Mouse (Mus musculus): ENCODE data around the gene Wwc2. TPM values are rescaled to one million over a fixed set of nuclear protein-coding genes. Genes with fewer than 3 reads are reported as not detected.

The Wwc2 gene
- polyA plus RNA-seq, 1 experiment from 2014 or later, result 8.0 TPM

GRCm38 (mm10) chr8:48013281-48013680 is 22.6 kb upstream of the Wwc2 start:
- Histone ChIP-seq H3K36me3 (ENCODE audit: control insufficient read depth, insufficient read depth, low read length) (no peaks in the 10 kb centered on the region), H3K27ac (ENCODE audit: low read length) (no peak overlapping the region), H3K4me1 (ENCODE audit: control insufficient read depth, insufficient read depth, low read length) (no peaks in the 10 kb centered on the region), H3K27me3 (ENCODE audit: control insufficient read depth, insufficient read depth, low read length) (no peaks in the 10 kb centered on the region), H3K9ac (ENCODE audit: low read length) (no peak overlapping the region), H3K9me3 (replicated peaks; ENCODE audit: control insufficient read depth, low read length) (no peaks in the 10 kb centered on the region), H3K4me3 (replicated peaks; ENCODE audit: low read length) (no peak overlapping the region), H3K4me2 (ENCODE audit: low read depth, low read length) (no peak overlapping the region)
- 77% methylated on average over 9 of the region's 9 CpGs for WGBS
- ATAC-seq (ENCODE audit: insufficient read depth, low FRiP score), result no peak

GRCm38 (mm10) chr8:48011871-48012270 is 21.1 kb upstream of the Wwc2 start:
- Histone ChIP-seq H3K9me3 (replicated peaks; ENCODE audit: control insufficient read depth, low read length) (no peaks in the 10 kb centered on the region), H3K4me2 (ENCODE audit: low read depth, low read length) (no peak overlapping the region), H3K36me3 (ENCODE audit: control insufficient read depth, insufficient read depth, low read length) (no peaks in the 10 kb centered on the region), H3K9ac (ENCODE audit: low read length) (no peak overlapping the region), H3K27me3 (ENCODE audit: control insufficient read depth, insufficient read depth, low read length) (no peaks in the 10 kb centered on the region), H3K27ac (ENCODE audit: low read length) (no peak overlapping the region), H3K4me1 (ENCODE audit: control insufficient read depth, insufficient read depth, low read length) (no peaks in the 10 kb centered on the region), H3K4me3 (replicated peaks; ENCODE audit: low read length) (no peak overlapping the region)
- no peak for ATAC-seq (ENCODE audit: insufficient read depth, low FRiP score)
- 65% methylated on average over 10 of the region's 10 CpGs for WGBS

GRCm38 (mm10) chr8:48010977-48011376 is 20.3 kb upstream of the Wwc2 start:
- H3K4me1 ChIP-seq (ENCODE audit: control insufficient read depth, insufficient read depth, low read length), result no peaks in the 10 kb centered on the region
- H3K36me3 ChIP-seq (ENCODE audit: control insufficient read depth, insufficient read depth, low read length), result no peaks in the 10 kb centered on the region
- no peak overlapping the region for H3K4me2 ChIP-seq (ENCODE audit: low read depth, low read length)
- 83% methylated on average over 14 of the region's 14 CpGs for WGBS
- no peaks in the 10 kb centered on the region for H3K27me3 ChIP-seq (ENCODE audit: control insufficient read depth, insufficient read depth, low read length)
- H3K4me3 ChIP-seq (replicated peaks; ENCODE audit: low read length), result no peak overlapping the region
- no peaks in the 10 kb centered on the region for H3K9me3 ChIP-seq (replicated peaks; ENCODE audit: control insufficient read depth, low read length)
- no peak for ATAC-seq (ENCODE audit: insufficient read depth, low FRiP score)
- H3K27ac ChIP-seq (ENCODE audit: low read length), result no peak overlapping the region
- H3K9ac ChIP-seq (ENCODE audit: low read length), result no peak overlapping the region

- Histone ChIP-seq H3K4me2 (ENCODE audit: low read depth, low read length) (no peak overlapping the region), H3K27me3 (ENCODE audit: control insufficient read depth, insufficient read depth, low read length) (no peaks in the 10 kb centered on the region), H3K36me3 (ENCODE audit: control insufficient read depth, insufficient read depth, low read length) (no peaks in the 10 kb centered on the region), H3K9me3 (replicated peaks; ENCODE audit: control insufficient read depth, low read length) (no peaks in the 10 kb centered on the region), H3K4me1 (ENCODE audit: control insufficient read depth, insufficient read depth, low read length) (no peaks in the 10 kb centered on the region), H3K9ac (ENCODE audit: low read length) (no peak overlapping the region), H3K27ac (ENCODE audit: low read length) (no peak overlapping the region), H3K4me3 (replicated peaks; ENCODE audit: low read length) (no peak overlapping the region)
- no peak for ATAC-seq (ENCODE audit: insufficient read depth, low FRiP score)
- 85% methylated on average over 15 of the region's 15 CpGs for WGBS
Measured at GRCm38 (mm10) chr8:48009399-48009798, 18.7 kb upstream of the Wwc2 start.

GRCm38 (mm10) chr8:48008936-48009335 is 18.2 kb upstream of the Wwc2 start:
- ATAC-seq (ENCODE audit: insufficient read depth, low FRiP score), result no peak
- Histone ChIP-seq H3K9ac (ENCODE audit: low read length) (no peak overlapping the region), H3K27me3 (ENCODE audit: control insufficient read depth, insufficient read depth, low read length) (no peaks in the 10 kb centered on the region), H3K4me3 (replicated peaks; ENCODE audit: low read length) (no peak overlapping the region), H3K9me3 (replicated peaks; ENCODE audit: control insufficient read depth, low read length) (no peaks in the 10 kb centered on the region), H3K4me1 (ENCODE audit: control insufficient read depth, insufficient read depth, low read length) (no peaks in the 10 kb centered on the region), H3K4me2 (ENCODE audit: low read depth, low read length) (no peak overlapping the region), H3K27ac (ENCODE audit: low read length) (no peak overlapping the region), H3K36me3 (ENCODE audit: control insufficient read depth, insufficient read depth, low read length) (no peaks in the 10 kb centered on the region)
- 84% methylated on average over 8 of the region's 8 CpGs for WGBS

- Histone ChIP-seq H3K36me3 (ENCODE audit: control insufficient read depth, insufficient read depth, low read length) (no peaks in the 10 kb centered on the region), H3K4me3 (replicated peaks; ENCODE audit: low read length) (no peak overlapping the region), H3K27ac (ENCODE audit: low read length) (no peak overlapping the region), H3K9me3 (replicated peaks; ENCODE audit: control insufficient read depth, low read length) (no peaks in the 10 kb centered on the region), H3K9ac (ENCODE audit: low read length) (no peak overlapping the region), H3K27me3 (ENCODE audit: control insufficient read depth, insufficient read depth, low read length) (no peaks in the 10 kb centered on the region), H3K4me1 (ENCODE audit: control insufficient read depth, insufficient read depth, low read length) (no peaks in the 10 kb centered on the region), H3K4me2 (ENCODE audit: low read depth, low read length) (no peak overlapping the region)
- 74% methylated on average over 4 of the region's 4 CpGs for WGBS
- ATAC-seq (ENCODE audit: insufficient read depth, low FRiP score), result no peak
Measured at GRCm38 (mm10) chr8:48006869-48007268, 16.1 kb upstream of the Wwc2 start.

GRCm38 (mm10) chr8:48002551-48002950 is 11.8 kb upstream of the Wwc2 start:
- ATAC-seq (ENCODE audit: insufficient read depth, low FRiP score), result no peak
- H3K9ac ChIP-seq (ENCODE audit: low read length), result no peak overlapping the region
- no peaks in the 10 kb centered on the region for H3K36me3 ChIP-seq (ENCODE audit: control insufficient read depth, insufficient read depth, low read length)
- no peaks in the 10 kb centered on the region for H3K4me1 ChIP-seq (ENCODE audit: control insufficient read depth, insufficient read depth, low read length)
- H3K4me3 ChIP-seq (replicated peaks; ENCODE audit: low read length), result no peak overlapping the region
- H3K4me2 ChIP-seq (ENCODE audit: low read depth, low read length), result no peak overlapping the region
- no peaks in the 10 kb centered on the region for H3K27me3 ChIP-seq (ENCODE audit: control insufficient read depth, insufficient read depth, low read length)
- H3K27ac ChIP-seq (ENCODE audit: low read length), result no peak overlapping the region
- 89% methylated on average over 8 of the region's 8 CpGs for WGBS
- no peaks in the 10 kb centered on the region for H3K9me3 ChIP-seq (replicated peaks; ENCODE audit: control insufficient read depth, low read length)

- 85% methylated on average over 6 of the region's 6 CpGs for WGBS
Measured at GRCm38 (mm10) chr8:48001395-48001794, 10.7 kb upstream of the Wwc2 start.

GRCm38 (mm10) chr8:47996712-47997111 is 6.0 kb upstream of the Wwc2 start:
- no peak for ATAC-seq (ENCODE audit: insufficient read depth, low FRiP score)
- Histone ChIP-seq H3K27me3 (ENCODE audit: control insufficient read depth, insufficient read depth, low read length) (no peaks in the 10 kb centered on the region), H3K27ac (ENCODE audit: low read length) (no peak overlapping the region), H3K9me3 (replicated peaks; ENCODE audit: control insufficient read depth, low read length) (no peaks in the 10 kb centered on the region), H3K36me3 (ENCODE audit: control insufficient read depth, insufficient read depth, low read length) (no peaks in the 10 kb centered on the region), H3K4me2 (ENCODE audit: low read depth, low read length) (no peak overlapping the region), H3K4me1 (ENCODE audit: control insufficient read depth, insufficient read depth, low read length) (peaks cover 7% of the 10 kb centered on the region), H3K4me3 (replicated peaks; ENCODE audit: low read length) (no peak overlapping the region), H3K9ac (ENCODE audit: low read length) (no peak overlapping the region)
- 60% methylated on average over 1 of the region's 1 CpGs for WGBS

More at GRCm38 (mm10) chr8:48001395-48001794, 10.7 kb upstream of the Wwc2 start:
- H3K4me2 ChIP-seq (ENCODE audit: low read depth, low read length), result no peak overlapping the region
- no peaks in the 10 kb centered on the region for H3K27me3 ChIP-seq (ENCODE audit: control insufficient read depth, insufficient read depth, low read length)
- H3K9me3 ChIP-seq (replicated peaks; ENCODE audit: control insufficient read depth, low read length), result no peaks in the 10 kb centered on the region
- H3K36me3 ChIP-seq (ENCODE audit: control insufficient read depth, insufficient read depth, low read length), result no peaks in the 10 kb centered on the region
- H3K4me3 ChIP-seq (replicated peaks; ENCODE audit: low read length), result no peak overlapping the region
- no peak for ATAC-seq (ENCODE audit: insufficient read depth, low FRiP score)
- H3K9ac ChIP-seq (ENCODE audit: low read length), result no peak overlapping the region
- H3K27ac ChIP-seq (ENCODE audit: low read length), result no peak overlapping the region
- H3K4me1 ChIP-seq (ENCODE audit: control insufficient read depth, insufficient read depth, low read length), result no peaks in the 10 kb centered on the region

- H3K4me2 ChIP-seq (ENCODE audit: low read depth, low read length), result no peak overlapping the region
- H3K36me3 ChIP-seq (ENCODE audit: control insufficient read depth, insufficient read depth, low read length), result no peaks in the 10 kb centered on the region
- no peak overlapping the region for H3K27ac ChIP-seq (ENCODE audit: low read length)
- ATAC-seq (ENCODE audit: insufficient read depth, low FRiP score), result no peak
- 97% methylated on average over 3 of the region's 3 CpGs for WGBS
- H3K4me1 ChIP-seq (ENCODE audit: control insufficient read depth, insufficient read depth, low read length), result peaks cover 13% of the 10 kb centered on the region
- no peaks in the 10 kb centered on the region for H3K27me3 ChIP-seq (ENCODE audit: control insufficient read depth, insufficient read depth, low read length)
- H3K9ac ChIP-seq (ENCODE audit: low read length), result no peak overlapping the region
- H3K9me3 ChIP-seq (replicated peaks; ENCODE audit: control insufficient read depth, low read length), result no peaks in the 10 kb centered on the region
- no peak overlapping the region for H3K4me3 ChIP-seq (replicated peaks; ENCODE audit: low read length)
Measured at GRCm38 (mm10) chr8:47996126-47996525, 5.4 kb upstream of the Wwc2 start.

All from stomach, embryonic 16.5 days (tissue).